Mouse (Mus musculus) kidney, postnatal 25 days (tissue): ENCODE measurements at regions not wholly inside any gene's neighbourhood (a gene's known extent, or its start where the extent isn't known, plus 50 kb on each side); places are given as distances from the start of the nearest gene placed in this dataset.
A peak's percentile ranks its signal among the peaks of the same experiment; 100 is the strongest.

Experiments
- DNase-seq, 2 experiments: peaks; one replicate each; pipeline ENCODE4 v3.0.0; 2021; ENCODE audit warnings: mixed read lengths in 2 of 2

GRCm38 (mm10) chr13:39084544-39084943, 123.9 kb upstream of the Slc35b3 start:
- DNase-seq = peak in 1 of 2 experiments; percentile 9

- no peak for DNase-seq
Observed at GRCm38 (mm10) chr13:39074211-39074610, 113.5 kb upstream of the Slc35b3 start.

GRCm38 (mm10) chr13:39032263-39032662, 71.6 kb upstream of the Slc35b3 start:
- no peak for DNase-seq

GRCm38 (mm10) chr13:39020168-39020567, 59.5 kb upstream of the Slc35b3 start:
- no peak for DNase-seq

- DNase-seq = peak; percentile 75 to 81
Observed at GRCm38 (mm10) chr13:39011696-39012095, 51.0 kb upstream of the Slc35b3 start.
